Mouse (Mus musculus) R1 (cell line): ENCODE measurements around the gene Shld2.
A peak's percentile ranks its signal among the peaks of the same experiment; 100 is the strongest.

Experiments
- DNase-seq: peaks from one replicate; pipeline ENCODE4 v3.0.0-alpha.2; 2018; ENCODE audit warnings: low read depth, low spot score

The Shld2 gene

GRCm38 (mm10) chr14:34223362-34223898 lies 86.9 kb downstream of the Shld2 start:
- DNase-seq, result no peak

- no peak for DNase-seq
Measured at GRCm38 (mm10) chr14:34221416-34222077, 88.7 kb downstream of the Shld2 start.

GRCm38 (mm10) chr14:34220426-34220825 lies 89.9 kb downstream of the Shld2 start:
- DNase-seq, result no peak

- peak; percentile 20 for DNase-seq
Measured at GRCm38 (mm10) chr14:34219786-34220198, 90.5 kb downstream of the Shld2 start.

- no peak for DNase-seq
Measured at GRCm38 (mm10) chr14:34219295-34219694, 91.0 kb downstream of the Shld2 start, which contains the start of gene Syt15. TSS of gene Syt15 (plus strand) at chr14:34219595.

- no peak for DNase-seq
Measured at GRCm38 (mm10) chr14:34215451-34216127, 94.7 kb downstream of the Shld2 start.

- DNase-seq, result peak; percentile 62
Measured at GRCm38 (mm10) chr14:34209942-34210341, 100.4 kb downstream of the Shld2 start.

- no peak for DNase-seq
Measured at GRCm38 (mm10) chr14:34209080-34209479, 101.2 kb downstream of the Shld2 start.

- DNase-seq, result peak; percentile 63
Measured at GRCm38 (mm10) chr14:34208651-34209050, 101.6 kb downstream of the Shld2 start.

- no peak for DNase-seq
Measured at GRCm38 (mm10) chr14:34207996-34208395, 102.3 kb downstream of the Shld2 start.

- DNase-seq, result peak; percentile 43
Measured at GRCm38 (mm10) chr14:34201231-34202035, 108.9 kb downstream of the Shld2 start, which contains the start of gene Gprin2. TSS of gene Gprin2 (minus strand) at chr14:34201653.

GRCm38 (mm10) chr14:34200738-34201230 lies 109.5 kb downstream of the Shld2 start:
- peak; percentile 62 for DNase-seq

GRCm38 (mm10) chr14:34196706-34197105 lies 113.6 kb downstream of the Shld2 start:
- DNase-seq, result no peak

- peak; percentile 19 for DNase-seq
Measured at GRCm38 (mm10) chr14:34195466-34195865, 114.8 kb downstream of the Shld2 start.

- DNase-seq, result no peak
Measured at GRCm38 (mm10) chr14:34193879-34194278, 116.4 kb downstream of the Shld2 start.

- DNase-seq, result peak; percentile 53
Measured at GRCm38 (mm10) chr14:34190361-34190760, 119.9 kb downstream of the Shld2 start.

- peak; percentile 92 for DNase-seq
Measured at GRCm38 (mm10) chr14:34188629-34189028, 121.7 kb downstream of the Shld2 start.
